Mouse (Mus musculus) spleen, adult 2 months (tissue): ENCODE data around the gene Epha4.

Source experiments
- CTCF ChIP-seq: fragments of 200-500 bp; IDR thresholded peaks from 2 replicates; pipeline ENCODE4 v1.5.1; 2011; ENCODE audit warnings: mild to moderate bottlenecking, inconsistent platforms; ENCODE audit not compliant: insufficient read depth, insufficient read length, insufficient replicate concordance; ENCODE audit errors: extremely low read depth
- POLR2A ChIP-seq: fragments of 200-500 bp; IDR thresholded peaks from 2 replicates; pipeline ENCODE4 v1.6.1; 2011; ENCODE audit warnings: low read depth, low read length, inconsistent platforms

- TF ChIP-seq CTCF (no peak), POLR2A (no peak)
Measured at GRCm38 (mm10) chr1:77343792-77344191, 171.1 kb downstream of the Epha4 start.
